Mouse (Mus musculus) G1E (cell line): ENCODE data around the gene Ccr6. TPM values are rescaled to one million over a fixed set of nuclear protein-coding genes. Genes with fewer than 3 reads are reported as not detected.
"Not testable (repeated sequence)": the region's sequence is repeated elsewhere in the genome, so short reads cannot be mapped to it uniquely, and the experiment has no call there.

Source experiments
- ATAC-seq: 2 replicates; pipeline ENCODE4 v1.8.0; 2016; ENCODE audit warnings: mild to moderate bottlenecking; ENCODE audit not compliant: insufficient number of reproducible peaks, poor library complexity, low FRiP score, severe bottlenecking; ENCODE audit errors: extremely low read depth
- DNase-seq: peaks from one replicate; pipeline ENCODE4 v3.0.0; 2012; ENCODE audit warnings: low spot score
- H3K27me3 ChIP-seq: 2 replicates; pipeline ENCODE4 v1.6.1; 2012; ENCODE audit warnings: mild to moderate bottlenecking, low read length, inconsistent platforms; ENCODE audit not compliant: insufficient read depth
- H3K36me3 ChIP-seq: replicated peaks from 2 replicates; pipeline ENCODE3; 2012; ENCODE audit warnings: mild to moderate bottlenecking, inconsistent platforms
- H3K4me1 ChIP-seq: 2 replicates; pipeline ENCODE4 v1.6.1; 2012; ENCODE audit warnings: low read depth, low read length, inconsistent platforms, mixed read lengths; ENCODE audit not compliant: insufficient read depth
- H3K4me3 ChIP-seq: 2 replicates; pipeline ENCODE4 v1.5.1; 2012; ENCODE audit warnings: low read depth, mild to moderate bottlenecking, inconsistent platforms, low read length, moderate library complexity, mixed read lengths
- H3K9me3 ChIP-seq: replicated peaks from 2 replicates; pipeline ENCODE4 v1.6.1; 2012; ENCODE audit warnings: inconsistent platforms
- CTCF ChIP-seq: IDR thresholded peaks from 2 replicates; pipeline ENCODE4 v1.5.1; 2012; ENCODE audit warnings: low read depth, low read length, inconsistent platforms, mixed read lengths
- GATA1 ChIP-seq: IDR thresholded peaks from 2 replicates; pipeline ENCODE4 v1.6.1; 2012; ENCODE audit warnings: borderline replicate concordance, low read length, inconsistent platforms, mixed read lengths
- GATA2 ChIP-seq: IDR thresholded peaks from 2 replicates; pipeline ENCODE4 v1.6.1; 2012; ENCODE audit warnings: low read depth, low read length, inconsistent platforms, borderline replicate concordance
- POLR2AphosphoS5 ChIP-seq: IDR thresholded peaks from 2 replicates; pipeline ENCODE4 v1.6.1; 2012; ENCODE audit warnings: low read depth, low read length, inconsistent platforms; ENCODE audit not compliant: insufficient replicate concordance
- TAL1 ChIP-seq: conservative IDR thresholded peaks from 2 replicates; pipeline ENCODE4 v1.6.1; 2012; ENCODE audit warnings: low read depth, low read length, inconsistent platforms, mixed read lengths
- polyA plus RNA-seq: library from polyadenylated mRNA; stranded (reverse); fragments of >175 nt; gene quantifications from 2 replicates; pipeline ENCODE4 v1.2.3, GENCODE M21; 2012
- total RNA-seq, 2 experiments: library from RNA; stranded (forward) in 1 of 2; stranded (reverse) in 1 of 2; fragments of 200-1000 nt in 1 of 2; fragments of >200 nt in 1 of 2; fragmentation: Nextera tagmentation in 1 of 2; gene quantifications; 2 replicates each; pipeline ENCODE4 v1.2.3; 2014 to 2017

The Ccr6 gene
- total and polyA plus RNA-seq, 3 experiments: not detected

- Histone ChIP-seq H3K4me1 (no peaks in the 10 kb centered on the region), H3K9me3 (no peaks in the 10 kb centered on the region), H3K4me3 (no peak overlapping the region), H3K36me3 (no peaks in the 10 kb centered on the region), H3K27me3 (peaks cover 14% of the 10 kb centered on the region)
- ATAC-seq: no peak
- no peak for TF ChIP-seq GATA2
- no peak for TF ChIP-seq GATA1
- no peak for TF ChIP-seq CTCF
- no peak for TF ChIP-seq TAL1
- no peak for DNase-seq
These were observed 18.4 kb downstream of the Ccr6 start for GRCm38 (mm10) chr17:8254268-8254667.

DNA sequence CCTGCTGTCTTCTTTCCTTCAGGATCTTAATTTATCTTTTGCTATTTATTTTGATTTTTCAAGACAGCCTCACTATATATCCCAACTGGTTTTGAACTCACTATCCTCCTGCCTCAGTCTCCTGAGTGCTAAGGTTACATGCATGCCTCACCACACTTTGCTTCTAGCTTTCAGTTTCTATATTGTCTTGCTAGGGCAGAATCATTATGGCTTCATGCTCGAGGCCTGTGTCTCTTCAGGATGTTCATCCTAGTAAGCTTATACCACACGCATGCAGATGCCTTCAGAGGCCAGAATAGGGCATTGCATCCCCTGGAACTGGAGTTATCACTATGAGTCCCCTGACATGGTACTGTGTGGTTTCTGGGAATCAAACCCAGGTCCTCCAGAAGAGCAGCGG lies 19.1 kb downstream of the Ccr6 start:
- ATAC-seq (no peak), DNase-seq (no peak)
- Histone ChIP-seq H3K36me3 (no peaks in the 10 kb centered on the region), H3K4me3 (no peak overlapping the region), H3K4me1 (no peaks in the 10 kb centered on the region), H3K9me3 (no peaks in the 10 kb centered on the region), H3K27me3 (peaks cover 14% of the 10 kb centered on the region)
- TF ChIP-seq POLR2AphosphoS5 (no peak), CTCF (no peak), GATA1 (no peak), GATA2 (no peak), TAL1 (no peak)

GRCm38 (mm10) chr17:8255583-8255982 lies 19.7 kb downstream of the Ccr6 start:
- no peaks in the 10 kb centered on the region for H3K9me3 ChIP-seq
- peaks cover 14% of the 10 kb centered on the region for H3K27me3 ChIP-seq
- no peaks in the 10 kb centered on the region for H3K4me1 ChIP-seq
- DNase-seq (no peak), ATAC-seq (no peak)
- H3K4me3 ChIP-seq: no peak overlapping the region
- TF ChIP-seq POLR2AphosphoS5 (no peak), CTCF (no peak)
- no peaks in the 10 kb centered on the region for H3K36me3 ChIP-seq

DNA sequence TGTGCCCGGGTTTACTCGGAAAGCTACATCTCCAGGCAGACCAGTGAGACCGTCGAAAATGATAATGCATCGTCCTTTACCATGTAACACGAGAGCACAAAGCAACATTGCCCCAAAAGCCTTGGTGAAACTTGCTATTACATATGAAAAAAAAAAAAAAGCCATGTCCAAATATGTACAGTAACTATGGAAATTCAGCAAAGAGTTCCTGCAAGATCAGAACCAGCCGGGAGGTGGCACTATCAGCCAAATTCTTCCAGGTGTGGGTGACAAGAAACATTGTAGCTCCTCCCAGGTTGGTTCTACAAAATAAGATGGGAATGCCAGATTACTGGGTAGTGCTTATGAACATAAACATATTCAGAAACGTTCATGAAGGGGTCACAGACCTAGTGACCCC lies 21.1 kb downstream of the Ccr6 start:
- no peak for ATAC-seq
- Histone ChIP-seq H3K27me3 (peaks cover 9% of the 10 kb centered on the region), H3K4me1 (no peaks in the 10 kb centered on the region), H3K36me3 (no peaks in the 10 kb centered on the region), H3K9me3 (no peaks in the 10 kb centered on the region), H3K4me3 (no peak overlapping the region)
- DNase-seq: no peak
- no peak for TF ChIP-seq GATA1
- TF ChIP-seq TAL1: no peak
- TF ChIP-seq CTCF: no peak
- TF ChIP-seq GATA2: no peak
- TF ChIP-seq POLR2AphosphoS5: no peak

- H3K9me3 ChIP-seq, ATAC-seq, H3K4me3 ChIP-seq, H3K4me1 ChIP-seq, H3K36me3 ChIP-seq: not testable (repeated sequence)
- peak; percentile 23 for DNase-seq
- H3K27me3 ChIP-seq: peaks cover 26% of the 10 kb centered on the region
- TF ChIP-seq CTCF: peak; percentile 48; the same call in 1 of the 2 replicates
These were observed 28.8 kb downstream of the Ccr6 start for GRCm38 (mm10) chr17:8264638-8265037.

DNA sequence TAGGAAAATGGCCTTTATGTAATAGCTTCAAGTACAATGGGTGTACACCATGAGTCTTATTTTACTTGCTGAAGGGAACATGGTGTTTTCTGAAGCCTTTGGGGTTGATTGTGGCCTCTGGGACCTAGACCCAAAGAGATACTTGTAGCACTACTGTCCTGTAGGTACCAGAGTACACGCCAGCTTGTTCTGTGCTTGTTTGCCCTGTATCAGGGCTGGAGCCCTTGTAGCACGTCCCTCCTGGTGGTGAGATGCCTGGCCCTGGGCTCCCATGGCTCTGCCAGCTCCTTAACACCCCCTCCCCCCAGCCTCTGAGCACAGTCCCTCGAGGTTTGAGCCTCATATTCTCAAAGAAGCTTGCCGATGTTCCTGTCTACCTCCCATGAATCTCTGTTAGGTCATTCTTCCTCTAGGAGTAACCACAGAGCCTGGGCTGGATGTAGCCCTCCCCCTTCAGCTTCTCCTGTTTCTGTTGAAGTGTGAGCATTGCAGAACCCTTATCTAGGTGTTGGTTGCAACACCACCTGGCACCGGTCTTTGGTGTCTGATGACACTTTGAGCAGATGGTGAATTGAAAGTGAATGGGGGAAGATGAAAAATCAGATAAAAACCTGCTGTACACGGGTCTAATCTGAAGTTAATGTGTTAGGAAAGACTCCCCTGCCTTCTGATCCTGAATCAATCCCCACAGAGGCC lies 36.4 kb downstream of the Ccr6 start:
- no peak overlapping the region for H3K4me3 ChIP-seq
- ATAC-seq (no peak), DNase-seq (no peak)
- TF ChIP-seq GATA1: no peak
- no peak for TF ChIP-seq POLR2AphosphoS5
- TF ChIP-seq TAL1: no peak
- TF ChIP-seq CTCF: no peak
- no peak for TF ChIP-seq GATA2
- H3K27me3 ChIP-seq: peaks cover 56% of the 10 kb centered on the region
- 0 out of 2 replicates have a peak, but pooled peaks cover 5% of the 10 kb centered on the region for H3K4me1 ChIP-seq
- no peaks in the 10 kb centered on the region for H3K9me3 ChIP-seq
- no peaks in the 10 kb centered on the region for H3K36me3 ChIP-seq

DNA sequence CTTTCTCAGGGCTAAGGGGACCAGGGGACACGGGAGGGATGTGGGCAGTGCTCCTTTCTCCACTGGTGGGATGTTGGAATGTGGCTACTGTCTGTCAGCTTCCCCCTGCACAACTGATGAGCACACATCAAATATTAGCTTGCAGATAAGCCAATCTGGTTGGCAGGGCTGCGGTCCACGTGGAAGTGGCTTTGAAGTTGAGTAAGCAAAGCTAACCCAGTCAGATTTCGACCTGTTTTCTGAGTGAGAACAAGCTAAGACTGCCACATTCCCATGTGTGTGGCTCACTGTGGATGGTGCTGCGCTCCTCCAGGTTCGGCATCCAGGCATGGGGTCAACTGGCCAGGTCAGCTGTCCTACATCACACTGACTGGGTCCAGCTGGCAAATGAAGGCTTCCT lies 37.1 kb downstream of the Ccr6 start:
- no peaks in the 10 kb centered on the region for H3K9me3 ChIP-seq
- no peaks in the 10 kb centered on the region for H3K36me3 ChIP-seq
- no peak overlapping the region for H3K4me3 ChIP-seq
- H3K27me3 ChIP-seq: peaks cover 50% of the 10 kb centered on the region
- no peak for DNase-seq
- TF ChIP-seq GATA2: no peak
- TF ChIP-seq POLR2AphosphoS5: no peak
- TF ChIP-seq CTCF: no peak
- no peak for TF ChIP-seq GATA1
- no peak for TF ChIP-seq TAL1
- no peak for ATAC-seq
- 0 out of 2 replicates have a peak, but pooled peaks cover 5% of the 10 kb centered on the region for H3K4me1 ChIP-seq
